Mouse (Mus musculus): ENCODE measurements around the gene Hpse2. TPM values are rescaled to one million over a fixed set of nuclear protein-coding genes. Genes with fewer than 3 reads are reported as not detected.
A peak's percentile ranks its signal among the peaks of the same experiment; 100 is the strongest.

The Hpse2 gene
- 0.05 and 0.35 TPM in 2 replicates for polyA plus RNA-seq (2014; fragmentation: Nextera tagmentation; extraction: Ambion mirVana)

- Histone ChIP-seq H3K36me3 (ENCODE audit: control insufficient read depth, insufficient read depth, low read length) (no peaks in the 10 kb centered on the region), H3K4me2 (peak within 1 kb of the TSS; percentile 40), H3K4me3 (ENCODE audit: low read depth, low read length) (peak within 1 kb of the TSS; percentile 5; the same call in 1 of the 2 replicates), H3K9me3 (ENCODE audit: control insufficient read depth, low read length) (no peaks in the 10 kb centered on the region), H3K27ac (ENCODE audit: low read depth, low read length) (no peak within 1 kb of the TSS), H3K27me3 (replicated peaks; ENCODE audit: control insufficient read depth, insufficient read depth, low read length) (peaks cover 61% of the 10 kb centered on the region), H3K4me1 (replicated peaks; ENCODE audit: control insufficient read depth, insufficient read depth, low read length) (no peaks in the 10 kb centered on the region), H3K9ac (ENCODE audit: low read depth, low read length) (no peak within 1 kb of the TSS)
- ATAC-seq (replicated peaks; ENCODE audit: low FRiP score) (no peak), DNase-seq (ENCODE audit: low spot score) (peak; percentile 33)
- 3% methylated on average over 18 of the region's 18 CpGs for WGBS
These were observed at the start of gene Hpse2 for GRCm38 (mm10) chr19:43388017-43388904. Gene Hpse2 (minus strand): TSS chr19:43388355.

GRCm38 (mm10) chr19:43427446-43428224 is 39.5 kb upstream of the Hpse2 start:
- H3K9me3 ChIP-seq (ENCODE audit: control insufficient read depth, low read length) = no peaks in the 10 kb centered on the region
- no peaks in the 10 kb centered on the region for H3K4me1 ChIP-seq (replicated peaks; ENCODE audit: control insufficient read depth, insufficient read depth, low read length)
- H3K9ac ChIP-seq (ENCODE audit: low read depth, low read length) = no peak overlapping the region
- H3K4me3 ChIP-seq (ENCODE audit: low read depth, low read length) = no peak overlapping the region
- H3K27ac ChIP-seq (ENCODE audit: low read depth, low read length) = no peak overlapping the region
- ATAC-seq (replicated peaks; ENCODE audit: low FRiP score) (no peak), DNase-seq (ENCODE audit: low spot score) (no peak)
- H3K4me2 ChIP-seq = no peak overlapping the region
- H3K36me3 ChIP-seq (ENCODE audit: control insufficient read depth, insufficient read depth, low read length) = no peaks in the 10 kb centered on the region
- peaks cover 4% of the 10 kb centered on the region; the same call in 1 of the 2 replicates for H3K27me3 ChIP-seq (replicated peaks; ENCODE audit: control insufficient read depth, insufficient read depth, low read length)
- WGBS = 84% methylated on average over 24 of the region's 24 CpGs

GRCm38 (mm10) chr19:43424082-43424481 is 35.9 kb upstream of the Hpse2 start:
- ATAC-seq (replicated peaks; ENCODE audit: low FRiP score) (no peak), DNase-seq (ENCODE audit: low spot score) (no peak)
- H3K36me3 ChIP-seq (ENCODE audit: control insufficient read depth, insufficient read depth, low read length) = no peaks in the 10 kb centered on the region
- WGBS = 57% methylated on average over 2 of the region's 2 CpGs
- H3K9ac ChIP-seq (ENCODE audit: low read depth, low read length) = no peak overlapping the region
- no peak overlapping the region for H3K4me3 ChIP-seq (ENCODE audit: low read depth, low read length)
- H3K27ac ChIP-seq (ENCODE audit: low read depth, low read length) = no peak overlapping the region
- no peaks in the 10 kb centered on the region for H3K4me1 ChIP-seq (replicated peaks; ENCODE audit: control insufficient read depth, insufficient read depth, low read length)
- H3K27me3 ChIP-seq (replicated peaks; ENCODE audit: control insufficient read depth, insufficient read depth, low read length) = peaks cover 4% of the 10 kb centered on the region; the same call in 1 of the 2 replicates
- H3K9me3 ChIP-seq (ENCODE audit: control insufficient read depth, low read length) = no peaks in the 10 kb centered on the region
- H3K4me2 ChIP-seq = no peak overlapping the region

- no peak for ATAC-seq (replicated peaks; ENCODE audit: low FRiP score)
- Histone ChIP-seq H3K4me1 (replicated peaks; ENCODE audit: control insufficient read depth, insufficient read depth, low read length) (no peaks in the 10 kb centered on the region), H3K36me3 (ENCODE audit: control insufficient read depth, insufficient read depth, low read length) (no peaks in the 10 kb centered on the region), H3K4me3 (ENCODE audit: low read depth, low read length) (no peak overlapping the region), H3K9me3 (ENCODE audit: control insufficient read depth, low read length) (no peaks in the 10 kb centered on the region), H3K27ac (ENCODE audit: low read depth, low read length) (no peak overlapping the region), H3K4me2 (no peak overlapping the region), H3K27me3 (replicated peaks; ENCODE audit: control insufficient read depth, insufficient read depth, low read length) (no peaks in the 10 kb centered on the region), H3K9ac (ENCODE audit: low read depth, low read length) (no peak overlapping the region)
- DNase-seq (ENCODE audit: low spot score) = no peak
- WGBS = 73% methylated on average over 3 of the region's 3 CpGs
These were observed 32.4 kb upstream of the Hpse2 start for GRCm38 (mm10) chr19:43420506-43420905.

GRCm38 (mm10) chr19:43415565-43415964 is 27.4 kb upstream of the Hpse2 start:
- no peaks in the 10 kb centered on the region for H3K9me3 ChIP-seq (ENCODE audit: control insufficient read depth, low read length)
- H3K9ac ChIP-seq (ENCODE audit: low read depth, low read length) = no peak overlapping the region
- no peak overlapping the region for H3K4me2 ChIP-seq
- no peaks in the 10 kb centered on the region for H3K4me1 ChIP-seq (replicated peaks; ENCODE audit: control insufficient read depth, insufficient read depth, low read length)
- no peaks in the 10 kb centered on the region for H3K36me3 ChIP-seq (ENCODE audit: control insufficient read depth, insufficient read depth, low read length)
- ATAC-seq (replicated peaks; ENCODE audit: low FRiP score) = no peak
- WGBS = 71% methylated on average over 2 of the region's 2 CpGs
- H3K27me3 ChIP-seq (replicated peaks; ENCODE audit: control insufficient read depth, insufficient read depth, low read length) = no peaks in the 10 kb centered on the region
- H3K27ac ChIP-seq (ENCODE audit: low read depth, low read length) = no peak overlapping the region
- no peak for DNase-seq (ENCODE audit: low spot score)
- H3K4me3 ChIP-seq (ENCODE audit: low read depth, low read length) = no peak overlapping the region

- no peak for DNase-seq (ENCODE audit: low spot score)
- no peak for ATAC-seq (replicated peaks; ENCODE audit: low FRiP score)
- no peaks in the 10 kb centered on the region for H3K27me3 ChIP-seq (replicated peaks; ENCODE audit: control insufficient read depth, insufficient read depth, low read length)
- no peak overlapping the region for H3K27ac ChIP-seq (ENCODE audit: low read depth, low read length)
- H3K4me2 ChIP-seq = no peak overlapping the region
- no peaks in the 10 kb centered on the region for H3K36me3 ChIP-seq (ENCODE audit: control insufficient read depth, insufficient read depth, low read length)
- H3K9ac ChIP-seq (ENCODE audit: low read depth, low read length) = no peak overlapping the region
- H3K4me3 ChIP-seq (ENCODE audit: low read depth, low read length) = no peak overlapping the region
- no peaks in the 10 kb centered on the region for H3K4me1 ChIP-seq (replicated peaks; ENCODE audit: control insufficient read depth, insufficient read depth, low read length)
- H3K9me3 ChIP-seq (ENCODE audit: control insufficient read depth, low read length) = no peaks in the 10 kb centered on the region
- 26% methylated on average over 1 of the region's 1 CpGs for WGBS
These were observed 19.0 kb upstream of the Hpse2 start for GRCm38 (mm10) chr19:43407181-43407580.

- no peak for DNase-seq (ENCODE audit: low spot score)
- WGBS = 8% methylated on average over 4 of the region's 4 CpGs
- H3K27ac ChIP-seq (ENCODE audit: low read depth, low read length) = no peak overlapping the region
- no peaks in the 10 kb centered on the region for H3K9me3 ChIP-seq (ENCODE audit: control insufficient read depth, low read length)
- H3K36me3 ChIP-seq (ENCODE audit: control insufficient read depth, insufficient read depth, low read length) = no peaks in the 10 kb centered on the region
- H3K4me3 ChIP-seq (ENCODE audit: low read depth, low read length) = no peak overlapping the region
- no peak overlapping the region for H3K9ac ChIP-seq (ENCODE audit: low read depth, low read length)
- ATAC-seq (replicated peaks; ENCODE audit: low FRiP score) = no peak
- peaks cover 2% of the 10 kb centered on the region; the same call in 1 of the 2 replicates for H3K27me3 ChIP-seq (replicated peaks; ENCODE audit: control insufficient read depth, insufficient read depth, low read length)
- H3K4me1 ChIP-seq (replicated peaks; ENCODE audit: control insufficient read depth, insufficient read depth, low read length) = no peaks in the 10 kb centered on the region
- H3K4me2 ChIP-seq = no peak overlapping the region
These were observed 8.2 kb upstream of the Hpse2 start for GRCm38 (mm10) chr19:43396327-43396726.

- Histone ChIP-seq H3K9me3 (ENCODE audit: control insufficient read depth, low read length) (no peaks in the 10 kb centered on the region), H3K4me1 (replicated peaks; ENCODE audit: control insufficient read depth, insufficient read depth, low read length) (no peaks in the 10 kb centered on the region), H3K36me3 (ENCODE audit: control insufficient read depth, insufficient read depth, low read length) (no peaks in the 10 kb centered on the region), H3K27ac (ENCODE audit: low read depth, low read length) (no peak overlapping the region), H3K9ac (ENCODE audit: low read depth, low read length) (no peak overlapping the region), H3K4me3 (ENCODE audit: low read depth, low read length) (no peak overlapping the region; the same call in 1 of the 2 replicates), H3K4me2 (no peak overlapping the region), H3K27me3 (replicated peaks; ENCODE audit: control insufficient read depth, insufficient read depth, low read length) (peaks cover 63% of the 10 kb centered on the region)
- DNase-seq (ENCODE audit: low spot score) (no peak), ATAC-seq (replicated peaks; ENCODE audit: low FRiP score) (no peak)
- WGBS = 4% methylated on average over 14 of the region's 14 CpGs
These were observed 934 bp downstream of the Hpse2 start for GRCm38 (mm10) chr19:43387071-43387770.
